Mouse (Mus musculus): ENCODE results near the gene E2f1.

GRCm38 (mm10) chr2:154525285-154525684 is 44.4 kb downstream of the E2f1 start:
- TF ChIP-seq CTCF (conservative IDR thresholded peaks at IDR 0.05; ENCODE audit: insufficient read depth, insufficient read length, low read depth, low read length), result no peak
- no peak for TF ChIP-seq POLR2A (IDR thresholded peaks at IDR 0.05; ENCODE audit: low read depth, low read length)

Data from kidney, adult 2 months (tissue).